Mouse (Mus musculus) layer of hippocampus, postnatal 14 days (tissue): ENCODE measurements around the gene Ptprj. TPM values are rescaled to one million over a fixed set of nuclear protein-coding genes. Genes with fewer than 3 reads are reported as not detected.

Experiments used
- DNase-seq, 2 experiments: peaks; one replicate each; pipeline ENCODE4 v3.0.0; 2021 to 2022; ENCODE audit warnings: low spot score in 2 of 2, mixed read lengths in 1 of 2
- total RNA-seq, 2 experiments: library from RNA; stranded (reverse); gene quantifications; 2 replicates each; pipeline ENCODE4 v1.2.3; 2021

Ptprj gene
- total RNA-seq, 2 experiments from 2014 or later, result 101 to 107 TPM

DNA sequence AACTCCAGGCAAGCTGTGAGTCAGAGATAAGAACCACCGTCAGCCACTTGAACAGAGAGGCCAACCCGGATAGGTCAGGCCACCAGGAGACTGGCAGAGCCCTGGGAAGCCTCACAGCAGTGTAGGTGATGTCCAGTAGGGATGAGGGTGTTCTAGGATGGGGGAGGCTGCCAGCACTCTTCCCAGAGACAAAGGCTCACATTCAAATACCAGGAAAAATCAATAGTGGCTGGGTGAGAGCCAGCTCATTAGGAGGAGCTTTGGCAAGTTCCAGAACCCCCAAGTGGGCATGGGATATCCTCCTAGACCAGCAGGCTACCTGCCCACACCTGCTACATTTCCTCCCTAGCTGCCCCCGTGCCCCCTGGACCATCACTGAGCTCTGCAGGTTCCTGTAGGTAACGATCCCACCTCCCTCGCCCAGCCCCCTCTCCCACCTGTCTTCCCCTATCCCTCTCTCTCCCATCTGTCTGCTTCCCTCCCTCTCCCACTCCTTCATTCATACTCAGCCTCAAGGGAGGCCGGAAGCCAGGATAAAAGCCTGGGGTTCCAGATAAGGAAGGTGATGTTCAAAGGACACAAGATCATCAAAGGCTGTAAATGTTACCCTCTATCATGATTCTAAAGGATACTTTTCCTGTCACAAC is 20.1 kb downstream of the Ptprj start:
- no peak for DNase-seq

DNA sequence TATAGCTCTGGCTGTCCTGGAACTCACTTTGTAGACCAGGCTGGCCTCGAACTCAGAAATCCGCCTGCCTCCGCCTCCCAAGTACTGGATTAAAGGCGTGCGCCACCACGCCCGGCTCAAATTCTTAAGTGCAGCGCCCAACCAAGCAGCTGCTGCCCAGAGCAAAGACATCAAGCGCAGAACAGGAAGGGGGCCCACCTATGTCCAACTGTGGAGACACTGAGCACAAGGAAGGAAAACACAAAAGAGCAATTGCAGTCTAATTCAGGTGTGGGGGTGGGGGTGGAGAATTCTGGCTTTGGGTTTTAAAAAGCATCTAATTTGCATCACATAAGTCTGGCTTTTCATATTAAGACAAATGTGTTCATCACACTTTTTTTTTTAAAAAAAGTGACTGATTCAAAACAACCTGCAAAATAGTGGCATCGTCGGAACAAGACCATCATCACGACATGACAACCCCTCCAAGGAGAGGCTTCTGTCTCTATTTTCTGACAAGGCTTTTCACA is 20.7 kb downstream of the Ptprj start:
- DNase-seq, result no peak

DNA sequence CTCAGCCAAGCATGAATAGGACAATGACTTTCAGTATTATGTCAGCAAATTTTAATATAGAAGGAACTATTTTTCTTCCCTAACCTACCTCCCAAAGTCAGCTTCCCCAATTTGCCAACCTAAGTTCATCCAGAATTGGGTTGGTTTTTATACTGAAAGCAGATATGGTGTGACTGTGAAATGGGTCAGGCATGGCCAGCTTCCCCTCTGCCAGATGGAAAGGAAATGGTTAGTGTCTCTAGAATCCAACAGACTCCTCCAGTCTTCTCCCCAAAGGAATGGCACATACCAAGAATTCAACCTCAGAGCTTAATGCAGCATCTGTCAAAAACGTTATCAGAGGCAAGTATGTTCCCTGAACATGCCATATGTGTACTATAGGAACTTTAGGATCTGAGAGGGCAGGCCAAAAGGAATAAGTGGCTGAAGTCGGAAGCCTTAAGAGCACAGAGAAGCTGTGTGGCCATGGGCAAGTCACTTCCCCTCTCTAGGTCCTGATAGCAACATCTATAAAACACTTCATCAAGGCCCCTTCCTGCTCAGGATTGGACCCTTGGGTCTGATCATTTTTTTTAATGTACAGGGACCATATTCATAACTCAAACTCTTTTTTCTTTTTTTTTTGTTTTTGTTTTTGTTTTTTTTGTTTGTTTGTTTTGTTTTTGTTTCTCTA is 21.3 kb downstream of the Ptprj start:
- DNase-seq, result no peak

DNA sequence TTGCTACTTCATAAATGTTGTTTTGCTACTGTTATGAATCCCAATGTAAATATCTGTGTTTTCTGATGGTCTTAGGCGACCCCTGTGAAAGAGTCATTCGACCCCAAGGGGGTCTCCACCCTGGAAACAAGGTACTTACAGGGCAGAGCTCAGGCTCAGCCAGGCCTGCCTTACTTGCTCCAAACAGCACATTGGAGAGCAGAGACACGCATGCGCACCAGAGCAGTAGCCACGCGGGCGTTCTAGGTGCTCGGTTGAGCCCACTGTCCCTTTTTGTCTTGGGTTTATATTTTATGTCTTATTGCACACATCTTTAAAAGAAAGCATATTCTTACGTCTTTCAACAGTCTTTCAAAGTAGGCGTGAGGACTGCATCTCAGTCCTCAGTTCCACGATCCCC is 22.1 kb downstream of the Ptprj start:
- no peak for DNase-seq

DNA sequence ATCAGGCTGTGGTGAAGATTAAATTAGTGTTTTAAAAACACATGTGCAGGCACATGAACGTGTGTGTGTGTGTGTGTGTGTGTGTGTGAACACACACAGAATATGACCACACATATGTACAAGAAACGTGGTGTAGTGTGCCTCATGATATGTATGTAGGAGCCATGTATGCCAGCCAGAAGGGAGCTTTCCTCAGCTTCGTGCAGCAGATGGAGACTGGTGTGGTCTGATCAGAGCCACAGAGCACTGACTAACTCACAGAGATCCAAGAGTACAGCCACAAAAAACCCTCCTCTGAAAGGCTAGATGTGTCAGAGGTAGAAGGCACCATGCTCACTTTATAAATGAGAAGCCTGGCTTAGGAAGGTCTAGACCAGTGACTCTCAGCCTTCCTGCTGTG is 22.5 kb downstream of the Ptprj start:
- DNase-seq, result no peak

DNA sequence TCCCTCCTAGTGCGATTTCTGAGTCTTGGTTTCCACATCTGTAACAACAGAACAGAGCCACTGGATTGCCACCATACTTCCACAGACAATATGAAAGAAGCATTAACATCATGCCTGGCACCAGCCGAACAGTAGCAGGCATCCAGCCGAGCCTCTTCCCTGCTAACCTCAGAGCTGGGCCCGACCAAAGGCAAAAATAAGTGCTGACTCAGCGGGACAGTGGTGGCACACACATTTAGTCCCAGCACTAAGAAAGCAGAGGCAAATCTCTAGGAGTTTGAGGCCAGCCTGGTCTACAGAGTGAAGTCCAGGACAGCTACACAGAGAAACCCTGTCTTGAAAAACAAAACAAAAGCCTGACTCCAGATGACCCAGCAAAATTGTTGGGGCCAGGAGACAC is 24.7 kb downstream of the Ptprj start:
- DNase-seq, result no peak

DNA sequence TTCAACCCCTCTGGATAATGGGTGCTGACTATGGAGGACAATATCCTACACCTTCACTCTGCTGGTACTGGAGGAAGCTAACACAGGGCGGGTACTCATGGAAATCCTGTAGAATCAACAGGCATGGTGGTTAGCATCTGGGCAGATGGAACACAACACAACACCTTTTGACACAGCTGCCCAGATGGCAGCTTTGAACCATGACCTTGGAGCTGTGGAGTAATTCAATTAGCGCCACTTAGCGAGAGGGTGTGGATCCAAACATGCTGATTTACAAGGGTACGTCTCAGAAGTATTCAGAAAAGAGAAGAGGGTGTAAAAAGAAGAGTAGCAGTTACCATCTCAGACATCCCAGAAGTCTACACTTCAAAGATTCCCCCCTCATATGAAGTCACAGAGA is 25.6 kb downstream of the Ptprj start:
- DNase-seq, result no peak

DNA sequence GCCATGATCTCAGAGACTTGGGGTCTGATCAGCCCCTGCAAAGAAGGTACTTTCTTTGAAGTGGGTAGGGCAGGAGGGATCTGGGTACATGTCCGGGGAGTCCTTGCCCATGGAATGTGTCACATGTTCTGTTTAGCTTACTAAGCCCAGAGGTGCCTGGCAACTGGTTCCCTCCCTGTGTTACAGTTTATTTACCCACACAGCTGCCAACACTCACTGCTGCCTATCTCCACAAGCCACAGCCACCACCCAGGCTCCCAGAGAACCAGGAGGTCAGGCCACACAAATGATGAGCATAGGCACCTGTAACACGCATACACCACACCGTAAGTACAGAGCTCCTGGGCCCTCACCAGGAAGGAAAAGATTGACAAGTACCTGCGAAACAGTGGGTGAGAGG is 26.6 kb downstream of the Ptprj start:
- DNase-seq, result no peak

DNA sequence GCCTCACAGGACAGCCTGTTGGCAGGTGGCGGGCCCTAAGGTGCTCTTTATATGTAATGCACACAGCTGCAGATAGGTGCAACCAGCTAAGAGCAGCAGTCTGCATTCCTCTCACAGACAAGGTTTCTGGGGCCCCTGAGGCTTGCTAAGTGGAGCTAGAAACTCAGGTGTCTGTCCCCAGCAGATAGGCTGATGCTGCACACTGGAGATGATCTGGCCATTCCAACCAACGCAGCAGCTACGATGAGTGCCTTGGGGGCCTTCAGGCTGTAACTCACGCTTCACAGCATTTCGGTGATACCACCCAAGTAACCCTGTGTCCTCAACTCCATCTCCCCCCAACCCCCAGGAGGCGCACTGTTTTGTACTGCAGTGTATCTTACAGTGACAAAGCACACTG is 29.8 kb downstream of the Ptprj start:
- no peak for DNase-seq

DNA sequence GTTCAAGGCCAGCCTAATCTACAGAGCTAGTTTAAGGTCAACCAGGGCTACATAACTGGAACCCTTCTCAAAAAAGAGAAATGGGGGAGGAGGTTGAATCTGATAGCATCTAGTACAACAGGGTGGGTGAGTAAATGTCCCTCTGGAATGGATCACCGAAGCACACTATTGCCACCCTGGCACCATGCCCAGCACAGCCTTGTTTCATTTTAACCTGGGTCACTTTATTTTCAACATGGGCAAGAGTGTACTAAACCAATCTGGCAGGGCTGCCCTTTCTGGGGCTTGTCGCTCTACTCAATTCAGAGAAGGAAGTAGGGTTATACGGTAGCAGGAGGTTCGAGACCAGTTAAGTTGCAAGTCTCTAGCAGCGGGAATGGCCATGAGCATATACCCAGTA is 31.9 kb downstream of the Ptprj start:
- no peak for DNase-seq

DNA sequence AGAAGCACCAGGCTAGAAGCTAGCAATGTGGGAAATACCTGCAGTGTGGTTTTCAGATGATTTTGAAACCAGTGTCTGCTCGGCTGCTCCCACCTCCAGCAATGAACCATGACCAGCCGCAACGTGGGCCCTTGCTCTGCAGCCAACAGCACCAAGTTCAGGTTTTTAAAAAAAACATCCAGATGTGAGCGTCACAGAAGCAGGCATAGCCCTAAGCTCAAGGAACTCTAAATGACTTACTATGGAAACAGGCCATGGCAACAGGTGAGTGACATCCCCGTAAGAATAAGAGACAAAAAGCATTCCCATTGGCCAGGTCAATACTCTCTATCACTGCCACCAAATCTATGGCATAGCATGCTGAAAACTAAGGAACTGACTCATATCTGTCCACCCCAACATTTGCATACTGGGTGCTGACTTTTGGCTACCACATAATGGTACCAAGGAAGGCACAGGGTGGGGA is 33.3 kb downstream of the Ptprj start:
- DNase-seq, result no peak

DNA sequence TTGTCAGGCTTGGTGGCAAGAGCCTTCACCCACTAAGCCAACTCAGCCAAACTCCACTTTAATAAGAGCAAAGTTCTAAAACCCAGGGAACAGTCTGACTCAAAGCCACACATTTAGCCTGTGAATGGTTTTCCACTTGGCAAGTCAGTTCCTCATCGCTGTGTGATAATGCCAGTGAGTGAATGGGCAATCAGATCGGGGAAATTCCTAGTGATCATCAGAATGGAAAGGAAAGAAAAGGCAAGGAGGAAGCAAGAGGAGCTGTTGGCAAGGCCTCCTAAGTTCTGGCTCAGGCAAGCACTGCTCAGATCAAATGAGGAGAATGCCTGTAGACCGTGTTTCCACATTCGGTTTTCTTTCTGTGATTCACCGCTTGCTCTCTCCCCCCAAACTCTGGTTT is 35.2 kb downstream of the Ptprj start:
- DNase-seq, result peak in 1 of 2 experiments; percentile 75

DNA sequence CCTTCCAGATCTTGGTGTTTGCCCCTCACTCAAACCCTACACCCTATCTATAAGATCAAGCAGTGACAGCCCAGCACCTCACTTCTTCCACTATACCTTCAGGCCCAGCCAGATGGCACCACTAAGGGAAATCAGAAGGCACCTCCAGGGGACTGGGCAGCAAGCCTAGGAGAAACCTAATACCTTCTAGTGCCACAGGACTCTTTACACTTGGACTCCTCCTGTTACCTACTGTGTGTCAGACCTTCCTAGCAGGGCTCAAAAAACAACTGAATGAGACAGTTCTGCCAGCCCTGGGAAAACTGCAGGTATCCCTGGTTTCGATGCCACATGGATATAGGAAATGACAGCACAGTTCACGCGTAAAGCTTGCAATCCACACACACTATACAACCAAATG is 36.5 kb downstream of the Ptprj start:
- DNase-seq, result no peak

DNA sequence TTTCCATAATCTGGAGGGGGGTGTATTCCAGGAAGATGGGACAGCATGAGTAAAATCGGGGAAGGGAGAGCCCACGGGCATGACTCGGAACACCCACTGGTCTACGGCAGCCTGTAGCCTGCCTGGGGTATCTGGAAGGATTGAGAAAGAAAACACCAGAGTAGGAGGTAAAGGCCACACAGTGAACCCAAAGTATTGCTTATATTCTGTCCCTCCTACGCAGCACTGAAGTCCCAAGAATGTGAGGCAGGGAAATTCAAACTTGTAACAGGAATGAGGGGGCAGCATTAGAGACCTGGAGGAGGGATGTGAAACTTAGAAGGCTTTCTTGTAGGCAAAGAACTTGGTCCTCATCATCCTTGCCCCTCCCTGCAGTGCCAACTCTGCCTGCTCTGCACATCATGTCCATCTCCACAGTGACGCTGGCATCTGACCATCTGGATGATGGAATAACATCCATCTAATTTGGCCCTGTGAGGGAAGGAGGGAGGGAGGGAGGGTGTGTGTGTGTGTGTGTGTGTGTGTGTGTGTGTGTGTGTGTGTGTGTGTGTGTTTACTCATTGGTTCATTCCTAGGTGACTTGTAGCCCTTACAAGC is 37.2 kb downstream of the Ptprj start:
- DNase-seq, result no peak

DNA sequence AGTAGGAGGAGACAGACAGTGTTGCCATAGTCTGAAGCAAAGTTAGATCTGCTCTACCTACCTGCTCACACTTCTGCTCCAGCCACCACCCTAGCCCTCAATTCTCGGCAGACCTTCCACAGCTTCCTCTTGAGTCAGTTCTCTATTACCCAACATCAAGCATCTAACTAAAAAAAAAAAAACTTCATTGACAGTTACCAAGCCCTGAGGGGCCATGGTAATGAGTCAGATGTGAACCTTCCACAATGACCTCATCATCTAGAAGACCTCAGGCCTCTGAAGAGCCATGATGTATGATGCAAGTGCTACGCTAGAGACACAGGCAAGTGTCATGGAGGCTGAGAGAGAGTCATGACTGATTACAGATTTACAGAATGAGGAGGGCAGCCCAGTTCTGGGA is 37.8 kb downstream of the Ptprj start:
- DNase-seq, result no peak

DNA sequence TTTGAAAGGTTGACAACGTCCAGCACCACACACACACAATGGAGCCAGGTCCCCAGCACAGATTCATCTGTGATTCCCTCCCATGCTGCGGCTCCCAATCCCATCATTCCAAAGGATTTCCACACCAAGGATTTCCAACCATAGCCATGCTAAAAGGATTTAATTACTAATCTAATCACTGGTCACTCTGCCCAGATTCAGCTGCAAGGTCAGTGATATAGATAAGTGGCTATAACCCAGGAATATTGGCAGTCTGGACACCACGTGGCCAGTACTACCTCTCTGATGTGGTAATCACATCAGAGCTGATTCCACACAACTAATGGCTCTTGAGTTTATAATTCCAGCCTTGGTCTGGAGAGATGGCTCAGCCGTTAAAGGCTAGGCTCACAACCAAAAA is 41.2 kb downstream of the Ptprj start:
- DNase-seq, result no peak

DNA sequence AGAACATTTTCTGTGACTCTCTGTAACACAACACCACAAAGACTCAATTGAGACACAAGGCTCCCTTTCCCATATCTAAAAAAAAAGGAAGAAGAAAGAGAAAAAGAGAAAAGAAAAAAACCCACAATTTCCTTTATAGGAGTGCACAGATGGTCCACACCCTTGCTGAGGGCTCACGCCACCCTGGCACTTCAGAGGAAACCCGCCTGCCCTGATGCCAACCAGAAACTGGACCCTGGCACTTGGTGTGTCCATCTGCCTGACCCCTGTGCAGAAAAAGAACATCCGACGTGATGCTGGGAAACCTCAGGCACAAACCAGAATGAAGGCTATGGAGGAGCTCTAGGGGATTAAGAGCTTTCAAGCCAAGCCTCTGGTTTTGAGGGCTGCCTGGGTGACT is 43.2 kb downstream of the Ptprj start:
- no peak for DNase-seq

DNA sequence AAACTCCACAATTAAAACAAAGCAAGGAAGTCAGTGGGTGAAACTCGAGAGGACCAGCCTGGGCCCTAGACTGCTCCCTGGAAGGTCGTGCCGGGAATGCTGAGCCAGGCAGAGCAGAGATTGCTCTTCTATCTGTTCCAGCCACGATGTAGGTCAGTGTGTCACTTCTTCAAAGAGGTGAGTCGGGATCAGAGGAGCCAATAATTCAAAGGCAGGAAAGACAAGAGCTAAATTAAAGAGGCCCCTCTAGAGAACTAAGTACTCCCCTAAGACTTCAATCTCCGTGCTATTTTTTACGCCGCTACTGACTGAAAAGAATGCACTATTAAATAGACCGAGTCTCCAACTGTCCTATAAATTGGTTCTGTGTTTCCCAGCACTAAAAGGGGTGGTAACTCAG is 43.9 kb downstream of the Ptprj start:
- DNase-seq, result no peak

DNA sequence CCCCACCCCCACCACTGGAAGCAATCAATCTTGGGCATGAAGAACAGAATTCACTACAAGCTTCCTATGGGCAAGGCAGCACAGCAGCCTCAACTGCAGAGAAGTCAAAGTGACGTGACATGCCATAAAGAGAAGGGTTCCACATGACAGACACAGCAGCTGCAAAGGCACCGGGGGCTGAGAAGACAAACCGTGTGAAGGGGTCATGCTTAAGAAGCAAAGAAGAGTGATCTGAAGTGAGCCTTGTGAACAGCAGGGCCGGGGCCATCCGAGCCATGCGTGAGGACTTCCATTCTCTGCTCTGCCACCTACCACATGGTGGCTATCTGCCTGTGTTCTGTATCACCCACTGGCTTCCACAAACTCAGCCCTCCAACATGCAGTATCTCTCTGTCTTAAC is 45.7 kb downstream of the Ptprj start:
- no peak for DNase-seq

DNA sequence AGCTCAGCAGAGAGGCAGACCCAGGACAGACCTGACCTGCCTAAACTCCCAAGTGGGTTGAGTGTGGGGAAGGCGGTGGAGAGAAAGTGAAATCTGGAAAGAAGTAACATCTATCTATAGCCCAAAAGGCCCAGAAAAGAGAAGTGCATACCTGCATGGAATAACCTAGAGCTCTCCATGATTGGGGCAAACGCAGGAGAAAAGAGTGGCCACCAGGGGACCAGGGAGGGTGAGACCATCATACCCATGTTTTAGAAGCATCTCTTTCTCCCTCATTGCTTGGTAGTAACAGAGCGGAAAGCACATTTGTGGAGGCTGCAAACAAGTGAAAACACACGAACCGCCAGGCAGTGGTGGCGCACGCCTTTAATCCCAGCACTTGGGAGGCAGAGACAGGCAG is 46.5 kb downstream of the Ptprj start:
- no peak for DNase-seq

DNA sequence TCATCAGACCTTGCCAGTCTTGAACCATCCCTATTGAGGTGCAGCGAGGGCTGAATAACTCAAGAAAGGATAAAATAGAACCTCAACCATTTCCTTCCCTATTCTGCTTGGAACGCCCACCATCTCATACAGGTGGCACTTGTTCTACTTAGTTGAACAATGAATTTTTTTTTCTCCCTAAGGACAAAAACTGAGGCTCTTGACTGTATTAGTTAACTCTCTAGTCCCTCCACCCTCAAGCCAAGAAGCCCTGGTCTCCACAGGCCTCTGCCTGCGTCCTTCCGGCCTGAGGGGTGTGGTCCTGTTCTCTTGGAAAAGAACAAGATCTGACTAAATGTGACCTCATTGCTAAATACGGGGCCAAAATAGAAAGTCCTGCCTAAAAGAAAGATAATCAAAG is 48.4 kb downstream of the Ptprj start:
- no peak for DNase-seq

DNA sequence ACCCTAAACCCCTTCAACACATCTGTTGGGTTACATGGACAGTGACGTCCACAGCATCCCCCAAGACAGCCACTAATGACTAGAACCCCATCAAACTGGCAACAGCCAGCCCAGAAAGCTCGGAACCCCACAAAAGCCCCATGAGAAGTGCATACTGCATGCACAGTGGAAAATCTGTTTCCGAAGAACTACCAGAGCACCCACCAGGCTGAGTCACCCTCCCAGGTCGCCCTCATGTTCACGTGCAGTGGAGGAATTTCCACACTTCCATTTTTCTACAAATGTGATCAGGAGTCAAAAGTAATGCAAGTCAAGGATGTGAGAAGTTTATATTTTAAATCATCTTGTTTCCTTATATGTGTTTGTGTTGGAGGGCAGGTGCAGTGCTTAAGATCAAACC is 52.3 kb downstream of the Ptprj start:
- DNase-seq, result no peak

DNA sequence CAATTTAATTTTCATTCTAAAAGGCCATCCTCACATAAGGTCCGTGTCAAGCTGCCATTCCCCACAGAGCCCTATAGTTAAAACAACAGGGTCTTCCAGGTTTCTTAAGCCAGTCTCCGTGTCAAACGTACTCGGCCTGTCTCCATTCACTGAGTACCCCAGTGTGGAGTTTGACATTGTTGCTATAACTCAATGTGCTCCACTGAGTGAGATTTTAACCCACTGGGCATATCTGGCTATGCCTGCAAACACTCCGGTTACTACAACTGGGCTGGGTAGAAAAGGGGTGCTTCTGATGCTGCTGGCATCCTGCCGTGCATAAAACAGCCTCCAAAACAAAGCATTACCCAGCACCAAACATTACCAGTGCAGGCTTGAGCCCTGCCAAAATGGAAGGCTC is 53.5 kb downstream of the Ptprj start:
- DNase-seq, result no peak
